Mouse (Mus musculus) kidney, embryonic 14.5 days (tissue): ENCODE data around the gene Rbfox2. TPM values are rescaled to one million over a fixed set of nuclear protein-coding genes. Genes with fewer than 3 reads are reported as not detected.
A peak's percentile ranks its signal among the peaks of the same experiment; 100 is the strongest.

ENCODE experiments used
- ATAC-seq: fragments of 200-750 bp; cut with Nextera tagmentation; 2 replicates; pipeline ENCODE4 v1.8.0; 2017; ENCODE audit warnings: moderate number of reproducible peaks, mild to moderate bottlenecking, moderate TSS enrichment, moderate library complexity; ENCODE audit not compliant: low FRiP score, low TSS enrichment
- H3K27ac ChIP-seq: fragments of 300-500 bp; sonication (generic); 2 replicates; pipeline ENCODE4 v1.5.1; 2014; ENCODE audit warnings: low read depth, mild to moderate bottlenecking, low read length, moderate library complexity, mixed read lengths
- H3K27me3 ChIP-seq: fragments of 300-500 bp; sonication (generic); 2 replicates; pipeline ENCODE4 v1.6.1; 2014; ENCODE audit warnings: mild to moderate bottlenecking, low read length; ENCODE audit not compliant: control insufficient read depth, insufficient read depth
- H3K36me3 ChIP-seq: fragments of 300-500 bp; sonication (generic); 2 replicates; pipeline ENCODE4 v1.6.1; 2014; ENCODE audit warnings: low read length, mixed read lengths; ENCODE audit not compliant: control insufficient read depth, insufficient read depth
- H3K4me1 ChIP-seq: fragments of 300-500 bp; sonication (generic); 2 replicates; pipeline ENCODE4 v1.6.1; 2014; ENCODE audit warnings: low read length, mixed read lengths; ENCODE audit not compliant: control insufficient read depth, insufficient read depth
- H3K4me2 ChIP-seq: fragments of 300-500 bp; sonication (generic); replicated peaks from 2 replicates; pipeline ENCODE4 v1.6.1; 2014; ENCODE audit warnings: low read depth, mild to moderate bottlenecking, low read length
- H3K4me3 ChIP-seq: fragments of 300-500 bp; sonication (generic); 2 replicates; pipeline ENCODE4 v1.5.1; 2014; ENCODE audit warnings: mild to moderate bottlenecking, low read length
- H3K9ac ChIP-seq: fragments of 300-500 bp; sonication (generic); 2 replicates; pipeline ENCODE4 v1.6.1; 2014; ENCODE audit warnings: low read depth, mild to moderate bottlenecking, low read length, moderate library complexity
- H3K9me3 ChIP-seq: fragments of 300-500 bp; sonication (generic); 2 replicates; pipeline ENCODE4 v1.6.1; 2016; ENCODE audit warnings: low read length; ENCODE audit not compliant: control insufficient read depth
- WGBS: fragments of 180-500 bp; shearing (Covaris S2); extraction: QIAGEN DNeasy Blood & Tissue Kit; methylation state at CpG from one replicate; pipeline ENCODE4 v1.1.7; 2014; 5-methylcytosine and 5-hydroxymethylcytosine counted together
- polyA plus RNA-seq: library from polyadenylated mRNA; unstranded; fragments of >200 nt; fragmentation: Nextera tagmentation; extraction: Ambion mirVana; gene quantifications from 2 replicates; pipeline ENCODE4 v1.2.1, GENCODE M21; 2014

Gene Rbfox2
- polyA plus RNA-seq, 1 experiment from 2014 or later, result 64.6 TPM

- Histone ChIP-seq H3K27ac (no peak overlapping the region), H3K4me2 (no peak overlapping the region), H3K27me3 (no peaks in the 10 kb centered on the region), H3K9ac (no peak overlapping the region), H3K9me3 (no peaks in the 10 kb centered on the region), H3K36me3 (no peaks in the 10 kb centered on the region), H3K4me1 (peaks cover 12% of the 10 kb centered on the region), H3K4me3 (no peak overlapping the region)
- ATAC-seq, result no peak
- WGBS, result 23% methylated on average over 6 of the region's 6 CpGs
Observed at GRCm38 (mm10) chr15:77313701-77314100, 6.9 kb upstream of the Rbfox2 start.

- Histone ChIP-seq H3K9me3 (no peaks in the 10 kb centered on the region), H3K9ac (no peak overlapping the region), H3K36me3 (no peaks in the 10 kb centered on the region), H3K27me3 (no peaks in the 10 kb centered on the region), H3K4me1 (peaks cover 12% of the 10 kb centered on the region), H3K4me2 (no peak overlapping the region), H3K27ac (no peak overlapping the region), H3K4me3 (no peak overlapping the region)
- 91% methylated on average over 7 of the region's 7 CpGs for WGBS
- ATAC-seq, result no peak
Observed at GRCm38 (mm10) chr15:77312796-77313195, 6.0 kb upstream of the Rbfox2 start.

- H3K9ac ChIP-seq, result no peak overlapping the region
- no peak overlapping the region for H3K27ac ChIP-seq
- H3K4me3 ChIP-seq, result no peak overlapping the region
- no peak for ATAC-seq
- whole genome bisulfite sequencing, result 76% methylated on average over 4 of the region's 4 CpGs
- H3K4me1 ChIP-seq, result peaks cover 29% of the 10 kb centered on the region
- H3K27me3 ChIP-seq, result no peaks in the 10 kb centered on the region
- no peaks in the 10 kb centered on the region for H3K36me3 ChIP-seq
- H3K9me3 ChIP-seq, result no peaks in the 10 kb centered on the region
- H3K4me2 ChIP-seq, result no peak overlapping the region
Observed at GRCm38 (mm10) chr15:77307767-77308495, 1.1 kb upstream of the Rbfox2 start.

- Histone ChIP-seq H3K27ac (peak overlapping the region; percentile 93), H3K4me1 (peaks cover 29% of the 10 kb centered on the region), H3K9ac (peak overlapping the region; percentile 99), H3K4me3 (peak overlapping the region; percentile 96), H3K36me3 (no peaks in the 10 kb centered on the region), H3K4me2 (peak overlapping the region; percentile 74), H3K9me3 (no peaks in the 10 kb centered on the region), H3K27me3 (no peaks in the 10 kb centered on the region)
- no peak for ATAC-seq
- WGBS, result 0% methylated on average over 46 of the region's 54 CpGs
Observed at GRCm38 (mm10) chr15:77305852-77306546, 805 bp downstream of the Rbfox2 start.

GRCm38 (mm10) chr15:77304960-77305359 lies 1.8 kb downstream of the Rbfox2 start:
- peaks cover 32% of the 10 kb centered on the region for H3K4me1 ChIP-seq
- 11% methylated on average over 3 of the region's 3 CpGs for WGBS
- H3K27me3 ChIP-seq, result no peaks in the 10 kb centered on the region
- peak overlapping the region; percentile 74 for H3K4me2 ChIP-seq
- H3K9ac ChIP-seq, result peak overlapping the region; percentile 99; the same call in 1 of the 2 replicates
- ATAC-seq, result no peak
- H3K36me3 ChIP-seq, result no peaks in the 10 kb centered on the region
- peak overlapping the region; percentile 93; the same call in 1 of the 2 replicates for H3K27ac ChIP-seq
- H3K9me3 ChIP-seq, result no peaks in the 10 kb centered on the region
- peak overlapping the region; percentile 96 for H3K4me3 ChIP-seq

GRCm38 (mm10) chr15:77301122-77301521 lies 5.7 kb downstream of the Rbfox2 start:
- Histone ChIP-seq H3K9me3 (no peaks in the 10 kb centered on the region), H3K27ac (no peak overlapping the region), H3K27me3 (no peaks in the 10 kb centered on the region), H3K4me3 (no peak overlapping the region), H3K36me3 (no peaks in the 10 kb centered on the region), H3K9ac (no peak overlapping the region), H3K4me2 (no peak overlapping the region), H3K4me1 (peaks cover 40% of the 10 kb centered on the region)
- 40% methylated on average over 6 of the region's 6 CpGs for whole genome bisulfite sequencing
- ATAC-seq, result peak; percentile 67; the same call in 1 of the 2 replicates

- 26% methylated on average over 3 of the region's 3 CpGs for WGBS
- peaks cover 26% of the 10 kb centered on the region for H3K4me1 ChIP-seq
- peak; percentile 43; the same call in 1 of the 2 replicates for ATAC-seq
- H3K9me3 ChIP-seq, result no peaks in the 10 kb centered on the region
- H3K4me2 ChIP-seq, result no peak overlapping the region
- H3K36me3 ChIP-seq, result no peaks in the 10 kb centered on the region
- no peak overlapping the region for H3K27ac ChIP-seq
- H3K9ac ChIP-seq, result no peak overlapping the region
- H3K4me3 ChIP-seq, result no peak overlapping the region
- H3K27me3 ChIP-seq, result no peaks in the 10 kb centered on the region
Observed at GRCm38 (mm10) chr15:77298564-77298963, 8.2 kb downstream of the Rbfox2 start.

GRCm38 (mm10) chr15:77296635-77297034 lies 10.2 kb downstream of the Rbfox2 start:
- no peak overlapping the region for H3K4me3 ChIP-seq
- H3K9ac ChIP-seq, result no peak overlapping the region
- no peak for ATAC-seq
- 90% methylated on average over 2 of the region's 2 CpGs for WGBS
- peaks cover 29% of the 10 kb centered on the region for H3K4me1 ChIP-seq
- H3K9me3 ChIP-seq, result no peaks in the 10 kb centered on the region
- H3K27me3 ChIP-seq, result no peaks in the 10 kb centered on the region
- no peaks in the 10 kb centered on the region for H3K36me3 ChIP-seq
- no peak overlapping the region for H3K4me2 ChIP-seq
- H3K27ac ChIP-seq, result no peak overlapping the region

GRCm38 (mm10) chr15:77293493-77293892 lies 13.3 kb downstream of the Rbfox2 start:
- Histone ChIP-seq H3K4me2 (no peak overlapping the region), H3K4me1 (peaks cover 18% of the 10 kb centered on the region; the same call in 1 of the 2 replicates), H3K27me3 (no peaks in the 10 kb centered on the region), H3K4me3 (no peak overlapping the region), H3K27ac (no peak overlapping the region), H3K9ac (no peak overlapping the region), H3K9me3 (no peaks in the 10 kb centered on the region), H3K36me3 (no peaks in the 10 kb centered on the region)
- no peak for ATAC-seq
- WGBS, result 88% methylated on average over 3 of the region's 3 CpGs
